Mouse (Mus musculus) G1E (cell line): Measurements from ENCODE around the gene Upf3b. TPM values are rescaled to one million over a fixed set of nuclear protein-coding genes. Genes with fewer than 3 reads are reported as not detected.

Experiments used
- ATAC-seq: 2 replicates; pipeline ENCODE4 v1.8.0; 2016; ENCODE audit warnings: mild to moderate bottlenecking; ENCODE audit not compliant: insufficient number of reproducible peaks, poor library complexity, low FRiP score, severe bottlenecking; ENCODE audit errors: extremely low read depth
- DNase-seq: peaks from one replicate; pipeline ENCODE4 v3.0.0; 2012; ENCODE audit warnings: low spot score
- H3K27me3 ChIP-seq: 2 replicates; pipeline ENCODE4 v1.6.1; 2012; ENCODE audit warnings: mild to moderate bottlenecking, low read length, inconsistent platforms; ENCODE audit not compliant: insufficient read depth
- H3K36me3 ChIP-seq: replicated peaks from 2 replicates; pipeline ENCODE3; 2012; ENCODE audit warnings: mild to moderate bottlenecking, inconsistent platforms
- H3K4me1 ChIP-seq: 2 replicates; pipeline ENCODE4 v1.6.1; 2012; ENCODE audit warnings: low read depth, low read length, inconsistent platforms, mixed read lengths; ENCODE audit not compliant: insufficient read depth
- H3K4me3 ChIP-seq: 2 replicates; pipeline ENCODE4 v1.5.1; 2012; ENCODE audit warnings: low read depth, mild to moderate bottlenecking, inconsistent platforms, low read length, moderate library complexity, mixed read lengths
- H3K9me3 ChIP-seq: replicated peaks from 2 replicates; pipeline ENCODE4 v1.6.1; 2012; ENCODE audit warnings: inconsistent platforms
- CTCF ChIP-seq: IDR thresholded peaks from 2 replicates; pipeline ENCODE4 v1.5.1; 2012; ENCODE audit warnings: low read depth, low read length, inconsistent platforms, mixed read lengths
- GATA1 ChIP-seq: IDR thresholded peaks from 2 replicates; pipeline ENCODE4 v1.6.1; 2012; ENCODE audit warnings: borderline replicate concordance, low read length, inconsistent platforms, mixed read lengths
- GATA2 ChIP-seq: IDR thresholded peaks from 2 replicates; pipeline ENCODE4 v1.6.1; 2012; ENCODE audit warnings: low read depth, low read length, inconsistent platforms, borderline replicate concordance
- POLR2AphosphoS5 ChIP-seq: IDR thresholded peaks from 2 replicates; pipeline ENCODE4 v1.6.1; 2012; ENCODE audit warnings: low read depth, low read length, inconsistent platforms; ENCODE audit not compliant: insufficient replicate concordance
- TAL1 ChIP-seq: conservative IDR thresholded peaks from 2 replicates; pipeline ENCODE4 v1.6.1; 2012; ENCODE audit warnings: low read depth, low read length, inconsistent platforms, mixed read lengths
- polyA plus RNA-seq: library from polyadenylated mRNA; stranded (reverse); fragments of >175 nt; gene quantifications from 2 replicates; pipeline ENCODE4 v1.2.3, GENCODE M21; 2012
- total RNA-seq, 2 experiments: library from RNA; stranded (forward) in 1 of 2; stranded (reverse) in 1 of 2; fragments of 200-1000 nt in 1 of 2; fragments of >200 nt in 1 of 2; fragmentation: Nextera tagmentation in 1 of 2; gene quantifications; 2 replicates each; pipeline ENCODE4 v1.2.3; 2014 to 2017

Upf3b gene
- total and polyA plus RNA-seq, 3 experiments = 13.3 to 78.1 (median 43.4) TPM

DNA sequence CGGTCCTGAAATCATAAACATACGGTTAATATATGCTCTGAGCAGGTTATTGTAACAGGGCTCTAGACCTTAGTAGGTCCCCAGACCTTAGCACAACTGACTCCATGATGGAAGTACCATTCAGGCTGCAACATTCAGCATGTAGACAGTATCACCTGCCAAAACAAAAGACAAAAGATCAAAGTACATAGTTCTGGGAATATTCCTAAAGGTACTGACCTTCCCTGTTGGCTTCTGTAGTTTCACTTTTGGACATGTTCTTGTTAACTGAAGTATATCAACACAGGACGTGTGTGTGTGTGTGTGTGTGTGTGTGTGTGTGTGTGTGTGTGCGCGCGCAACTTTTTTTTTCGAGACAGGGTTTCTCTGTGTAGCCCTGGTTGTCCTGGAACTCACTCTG is 15.4 kb upstream of the Upf3b start:
- ATAC-seq (no peak), DNase-seq (no peak)
- H3K9me3 ChIP-seq = no peaks in the 10 kb centered on the region
- H3K27me3 ChIP-seq = no peaks in the 10 kb centered on the region
- no peak overlapping the region for H3K4me3 ChIP-seq
- peaks cover 4% of the 10 kb centered on the region for H3K4me1 ChIP-seq
- H3K36me3 ChIP-seq = peaks cover 7% of the 10 kb centered on the region
- TF ChIP-seq TAL1 (no peak), CTCF (no peak), POLR2AphosphoS5 (no peak), GATA1 (no peak), GATA2 (no peak)

DNA sequence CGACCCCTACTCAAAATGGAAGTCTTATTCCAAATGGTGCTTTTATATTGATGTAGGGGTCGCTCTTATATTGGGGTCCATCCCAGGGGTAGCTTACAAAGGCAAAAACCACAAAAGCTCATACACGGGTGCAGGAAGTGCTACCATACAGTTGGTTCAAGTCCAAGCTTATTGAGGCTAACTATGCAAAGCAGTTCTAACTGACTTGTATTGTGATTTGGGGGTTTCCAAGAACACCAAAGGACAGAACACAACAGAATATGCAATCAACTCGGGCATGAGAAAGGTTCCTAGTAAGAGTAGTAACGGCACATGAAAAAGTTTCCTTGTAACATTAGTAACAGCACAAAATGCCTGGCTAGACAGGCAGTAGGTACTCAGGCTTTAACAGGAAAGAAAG is 10.1 kb upstream of the Upf3b start:
- Histone ChIP-seq H3K27me3 (peaks cover 27% of the 10 kb centered on the region), H3K4me1 (no peaks in the 10 kb centered on the region; the same call in 1 of the 2 replicates), H3K4me3 (no peak overlapping the region), H3K36me3 (no peaks in the 10 kb centered on the region), H3K9me3 (no peaks in the 10 kb centered on the region)
- ATAC-seq (no peak), DNase-seq (no peak)
- TF ChIP-seq GATA2 (no peak), GATA1 (no peak), POLR2AphosphoS5 (no peak), TAL1 (no peak), CTCF (no peak)

- ATAC-seq (no peak), DNase-seq (no peak)
- Histone ChIP-seq H3K9me3 (no peaks in the 10 kb centered on the region), H3K4me1 (no peaks in the 10 kb centered on the region; the same call in 1 of the 2 replicates), H3K27me3 (peaks cover 28% of the 10 kb centered on the region), H3K4me3 (no peak overlapping the region), H3K36me3 (no peaks in the 10 kb centered on the region)
- TF ChIP-seq POLR2AphosphoS5 = no peak
- no peak for TF ChIP-seq TAL1
- no peak for TF ChIP-seq GATA1
- TF ChIP-seq CTCF = no peak
- no peak for TF ChIP-seq GATA2
Measured at GRCm38 (mm10) chrX:37119585-37119984, 9.5 kb upstream of the Upf3b start.

DNA sequence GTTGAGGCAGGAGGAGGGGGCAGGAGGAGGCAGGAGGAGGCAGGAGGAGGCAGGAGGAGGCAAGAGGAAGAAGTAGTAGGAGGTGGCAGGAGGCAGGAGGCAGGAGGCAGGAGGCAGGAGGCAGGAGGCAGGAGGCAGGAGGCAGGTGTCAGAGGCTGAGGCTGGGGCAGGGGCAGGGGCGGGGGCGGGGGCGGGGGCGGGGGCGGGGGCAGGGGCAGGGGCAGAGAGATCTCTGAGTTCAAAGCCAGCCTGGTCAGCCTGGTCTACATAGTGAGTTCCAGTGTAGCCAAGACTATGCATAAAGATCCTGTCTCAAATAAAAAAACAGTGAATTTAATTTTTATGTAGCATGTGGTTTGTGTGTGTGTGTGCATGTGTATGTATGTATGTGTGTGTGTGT is 7.0 kb upstream of the Upf3b start:
- Histone ChIP-seq H3K4me1 (no peaks in the 10 kb centered on the region; the same call in 1 of the 2 replicates), H3K4me3 (no peak overlapping the region), H3K9me3 (no peaks in the 10 kb centered on the region), H3K36me3 (no peaks in the 10 kb centered on the region), H3K27me3 (peaks cover 30% of the 10 kb centered on the region)
- DNase-seq (no peak), ATAC-seq (no peak)
- no peak for TF ChIP-seq POLR2AphosphoS5
- TF ChIP-seq GATA1 = no peak
- TF ChIP-seq GATA2 = no peak
- TF ChIP-seq TAL1 = no peak
- TF ChIP-seq CTCF = no peak

- Histone ChIP-seq H3K27me3 (peaks cover 9% of the 10 kb centered on the region; the same call in 1 of the 2 replicates), H3K9me3 (no peaks in the 10 kb centered on the region), H3K4me1 (peaks cover 10% of the 10 kb centered on the region), H3K36me3 (peaks cover 21% of the 10 kb centered on the region), H3K4me3 (no peak overlapping the region)
- no peak for DNase-seq
- TF ChIP-seq POLR2AphosphoS5 = no peak
- no peak for TF ChIP-seq GATA1
- TF ChIP-seq GATA2 = no peak
- no peak for TF ChIP-seq CTCF
- TF ChIP-seq TAL1 = no peak
- no peak for ATAC-seq
Measured at GRCm38 (mm10) chrX:37110881-37111193, 715 bp upstream of the Upf3b start.

DNA sequence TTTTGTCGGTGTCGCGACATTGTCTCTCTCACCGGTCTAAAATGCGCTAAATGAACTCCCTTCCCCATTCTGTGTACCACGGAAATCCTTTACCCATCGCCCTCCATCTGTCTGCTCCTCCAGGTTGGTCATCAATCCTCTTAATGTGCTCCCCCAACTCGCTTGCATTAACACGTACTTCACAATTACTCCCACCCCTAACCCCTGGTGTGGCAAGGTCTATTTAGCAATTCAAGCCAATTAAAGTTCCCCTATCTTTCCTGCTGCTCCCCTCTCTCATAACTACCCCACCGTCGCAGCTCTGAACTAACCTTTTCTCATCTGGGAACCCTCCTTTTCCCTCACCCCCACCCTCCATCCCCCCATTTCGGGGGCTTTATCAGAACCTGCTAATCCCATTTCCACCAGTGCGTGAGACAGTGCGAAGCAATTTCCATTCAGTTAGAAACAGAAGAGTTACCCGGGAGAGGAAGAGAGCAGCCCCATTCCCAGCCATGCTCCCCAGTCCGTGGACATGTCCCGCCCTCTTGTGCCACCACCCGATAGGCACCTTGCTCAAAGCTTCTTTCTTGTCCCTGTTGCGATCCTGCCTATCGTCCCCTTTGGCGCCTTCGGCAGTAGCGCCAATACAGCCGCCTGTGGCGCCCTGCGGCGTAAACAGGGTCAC is 463 bp downstream of the Upf3b start:
- Histone ChIP-seq H3K36me3 (peaks cover 30% of the 10 kb centered on the region), H3K27me3 (0 out of 2 replicates have a peak, but pooled peaks cover 2% of the 10 kb centered on the region), H3K9me3 (no peaks in the 10 kb centered on the region), H3K4me3 (peak overlapping the region; percentile 76), H3K4me1 (peaks cover 10% of the 10 kb centered on the region; the same call in 1 of the 2 replicates)
- ATAC-seq (peak; percentile 50), DNase-seq (no peak)
- TF ChIP-seq POLR2AphosphoS5 (no peak), CTCF (no peak), GATA2 (no peak), TAL1 (no peak), GATA1 (no peak)
